Mouse (Mus musculus): ENCODE measurements around the gene Tfb1m. TPM values are rescaled to one million over a fixed set of nuclear protein-coding genes. Genes with fewer than 3 reads are reported as not detected.

Gene Tfb1m
- total and polyA plus RNA-seq, 3 experiments, result 21.0 to 46.8 (median 29.4) TPM

DNA sequence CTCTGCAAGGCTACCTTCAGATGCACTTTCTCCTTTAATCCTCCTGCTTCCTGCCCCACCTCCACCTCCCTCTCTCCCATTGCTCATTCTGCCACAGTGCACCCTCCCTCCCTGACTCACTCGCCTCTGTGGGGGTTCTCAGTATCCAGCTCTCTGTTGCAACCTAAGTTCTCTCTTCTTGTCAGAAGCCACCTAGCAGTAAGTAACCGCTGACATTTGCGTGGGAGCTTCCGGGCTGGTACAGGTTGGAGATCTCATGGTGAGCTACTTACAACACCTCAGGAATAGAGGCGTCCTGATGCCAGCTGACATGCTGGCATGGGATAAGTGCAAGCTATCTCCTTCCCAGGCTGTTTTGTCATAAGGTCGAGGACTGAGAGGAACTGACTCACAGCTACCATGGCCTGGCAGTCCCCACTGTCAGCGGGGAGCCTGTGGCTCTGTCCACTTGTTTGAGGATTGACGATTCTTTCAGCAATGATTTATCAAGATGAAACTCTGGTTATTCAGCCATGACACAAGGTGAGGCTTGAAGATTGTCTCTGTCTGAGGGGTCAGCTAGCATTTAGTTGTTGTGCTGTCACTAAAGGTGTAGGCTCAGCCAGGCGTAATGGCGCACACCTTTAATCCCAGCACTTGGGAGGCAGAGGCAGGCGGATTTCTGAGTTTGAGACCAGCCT, 67.2 kb downstream of the Tfb1m start:
- Histone ChIP-seq H3K27me3 (replicated peaks) (no peaks in the 10 kb centered on the region), H3K27ac (ENCODE audit: insufficient read depth, low read depth) (no peak overlapping the region), H3K4me3 (replicated peaks in 1 of 3; ENCODE audit: low read depth in 2 of 3, low read length in 2 of 3, poor library complexity in 1 of 3) (no peak overlapping the region), H3K79me2 (replicated peaks; ENCODE audit: control insufficient read depth, extremely low read depth, insufficient read depth, poor library complexity, severe bottlenecking) (no peaks in the 10 kb centered on the region), H3K4me2 (ENCODE audit: insufficient read depth, low read depth, poor library complexity, severe bottlenecking) (no peak overlapping the region), H3K4me1 (ENCODE audit: control insufficient read depth in 1 of 2, insufficient read depth in 2 of 2) (no peaks in the 10 kb centered on the region), H3K9ac (ENCODE audit: insufficient read depth, low read depth) (no peak overlapping the region), H3K9me3 (replicated peaks; ENCODE audit: low read length) (no peaks in the 10 kb centered on the region), H3K36me3 (replicated peaks in 1 of 2; ENCODE audit: control insufficient read depth in 1 of 2, insufficient read depth in 1 of 2, low read length in 1 of 2) (peaks cover 3 to 73% of the 10 kb centered on the region in 2 experiments)
- TF ChIP-seq HCFC1 (IDR thresholded peaks at IDR 0.05; ENCODE audit: low read depth, low read length), result no peak
- no peak for TF ChIP-seq ZMIZ1 (IDR thresholded peaks at IDR 0.05; ENCODE audit: low read depth, low read length)
- TF ChIP-seq TBP (conservative IDR thresholded peaks at IDR 0.05; ENCODE audit: low read depth, low read length), result no peak
- DNase-seq (ENCODE audit: extremely low read depth), result no peak
- dilution Hi-C loops (cut with MboI; ENCODE audit: extremely low pct_ligation_motif_present, extremely low pct_unique_long_range_greater_than_20kb, low sequenced_read_pairs), result no loop called here
- in situ Hi-C loops (cut with MboI; ENCODE audit: low pct_ligation_motif_present, low pct_unique_long_range_greater_than_20kb, low sequenced_read_pairs), result no loop called here

DNA sequence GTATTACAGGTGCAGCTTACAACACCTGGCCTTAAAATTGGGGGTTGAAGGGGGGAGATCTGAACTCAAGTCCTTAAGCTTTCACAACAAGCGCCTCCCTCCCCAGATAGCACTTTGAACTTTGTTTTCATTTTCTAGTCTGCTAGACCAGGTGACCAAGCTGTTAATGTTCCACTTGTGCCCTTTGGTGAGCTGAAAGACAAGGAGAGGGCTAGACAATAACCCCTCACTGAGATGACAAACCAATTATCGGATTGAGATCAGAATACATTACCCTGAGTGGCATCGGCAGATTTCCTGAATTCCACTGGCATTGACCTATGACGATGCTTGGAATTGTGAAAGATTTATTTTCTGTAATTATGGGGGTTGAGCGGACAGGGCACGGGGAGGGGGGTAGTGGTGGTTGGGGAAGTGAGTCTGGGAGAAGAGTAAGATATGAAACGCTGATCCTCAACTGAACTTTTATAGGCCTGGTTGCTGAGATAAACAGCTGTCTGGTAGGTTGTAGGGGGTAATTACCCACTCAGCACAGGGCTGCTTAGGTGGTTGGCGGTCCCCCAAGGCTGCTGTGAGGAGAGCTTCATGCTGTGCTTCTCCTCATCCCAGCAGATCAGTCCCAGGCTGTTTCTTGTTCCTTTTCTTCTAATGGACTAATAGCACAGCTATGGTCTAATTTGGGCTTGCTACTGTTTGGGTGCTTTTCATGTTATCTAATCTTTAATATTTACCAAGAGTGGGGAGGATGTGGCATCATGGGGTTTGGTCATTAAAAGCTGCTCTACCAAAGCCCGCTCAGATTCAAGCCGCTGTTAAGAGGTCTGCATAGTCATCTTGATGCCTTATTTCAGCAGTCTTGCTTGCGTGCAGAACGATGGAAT, 69.6 kb downstream of the Tfb1m start:
- no peaks in the 10 kb centered on the region for H3K4me1 ChIP-seq (ENCODE audit: control insufficient read depth in 1 of 2, insufficient read depth in 2 of 2)
- no peak overlapping the region for H3K9ac ChIP-seq (ENCODE audit: insufficient read depth, low read depth)
- H3K79me2 ChIP-seq (replicated peaks; ENCODE audit: control insufficient read depth, extremely low read depth, insufficient read depth, poor library complexity, severe bottlenecking), result no peaks in the 10 kb centered on the region
- H3K4me2 ChIP-seq (ENCODE audit: insufficient read depth, low read depth, poor library complexity, severe bottlenecking), result no peak overlapping the region
- H3K9me3 ChIP-seq (replicated peaks; ENCODE audit: low read length), result no peaks in the 10 kb centered on the region
- dilution Hi-C loops (cut with MboI; ENCODE audit: extremely low pct_ligation_motif_present, extremely low pct_unique_long_range_greater_than_20kb, low sequenced_read_pairs), result no loop called here
- TF ChIP-seq MXI1 (IDR thresholded peaks at IDR 0.05; ENCODE audit: low read depth, low read length) (no peak), USF1 (IDR thresholded peaks at IDR 0.05; ENCODE audit: low read depth, low read length) (no peak), MEF2A (IDR thresholded peaks at IDR 0.05; ENCODE audit: borderline replicate concordance, low read depth, low read length) (no peak), GABPA (IDR thresholded peaks at IDR 0.05; ENCODE audit: insufficient replicate concordance, low read depth, low read length) (no peak), PAX5 (IDR thresholded peaks at IDR 0.05; ENCODE audit: low read length) (no peak), MAX (IDR thresholded peaks at IDR 0.05; ENCODE audit: low read length) (no peak), POLR2AphosphoS2 (IDR thresholded peaks at IDR 0.05; ENCODE audit: low read depth, low read length) (no peak), TCF12 (IDR thresholded peaks at IDR 0.05; ENCODE audit: low read depth, low read length) (no peak), IRF4 (IDR thresholded peaks at IDR 0.05; ENCODE audit: low read depth, low read length) (no peak), BHLHE40 (IDR thresholded peaks at IDR 0.05; ENCODE audit: low read depth, low read length) (no peak), UBTF (IDR thresholded peaks at IDR 0.05; ENCODE audit: low read depth, low read length) (no peak), JUN (IDR thresholded peaks at IDR 0.05; ENCODE audit: insufficient read depth, low read depth, low read length) (no peak), RCOR1 (conservative IDR thresholded peaks at IDR 0.05; ENCODE audit: low read depth, low read length) (no peak), CHD2 (IDR thresholded peaks at IDR 0.05; ENCODE audit: low read length) (no peak)
- no peaks in the 10 kb centered on the region for H3K27me3 ChIP-seq (replicated peaks)
- in situ Hi-C loops (cut with MboI; ENCODE audit: low pct_ligation_motif_present, low pct_unique_long_range_greater_than_20kb, low sequenced_read_pairs), result no loop called here
- peaks cover 3 to 76% of the 10 kb centered on the region in 2 experiments for H3K36me3 ChIP-seq (replicated peaks in 1 of 2; ENCODE audit: control insufficient read depth in 1 of 2, insufficient read depth in 1 of 2, low read length in 1 of 2)
- H3K4me3 ChIP-seq (replicated peaks in 1 of 3; ENCODE audit: low read depth in 2 of 3, low read length in 2 of 3, poor library complexity in 1 of 3), result no peak overlapping the region
- no peak for DNase-seq (ENCODE audit: extremely low read depth)
- H3K27ac ChIP-seq (ENCODE audit: insufficient read depth, low read depth), result no peak overlapping the region
